Mouse (Mus musculus) kidney, embryonic 14.5 days (tissue): Measurements from ENCODE around the gene Wiz. TPM values are rescaled to one million over a fixed set of nuclear protein-coding genes. Genes with fewer than 3 reads are reported as not detected.
A peak's percentile ranks its signal among the peaks of the same experiment; 100 is the strongest.

Experiments
- ATAC-seq: fragments of 200-750 bp; cut with Nextera tagmentation; 2 replicates; pipeline ENCODE4 v1.8.0; 2017; ENCODE audit warnings: moderate number of reproducible peaks, mild to moderate bottlenecking, moderate TSS enrichment, moderate library complexity; ENCODE audit not compliant: low FRiP score, low TSS enrichment
- H3K27ac ChIP-seq: fragments of 300-500 bp; sonication (generic); 2 replicates; pipeline ENCODE4 v1.5.1; 2014; ENCODE audit warnings: low read depth, mild to moderate bottlenecking, low read length, moderate library complexity, mixed read lengths
- H3K27me3 ChIP-seq: fragments of 300-500 bp; sonication (generic); 2 replicates; pipeline ENCODE4 v1.6.1; 2014; ENCODE audit warnings: mild to moderate bottlenecking, low read length; ENCODE audit not compliant: control insufficient read depth, insufficient read depth
- H3K36me3 ChIP-seq: fragments of 300-500 bp; sonication (generic); 2 replicates; pipeline ENCODE4 v1.6.1; 2014; ENCODE audit warnings: low read length, mixed read lengths; ENCODE audit not compliant: control insufficient read depth, insufficient read depth
- H3K4me1 ChIP-seq: fragments of 300-500 bp; sonication (generic); 2 replicates; pipeline ENCODE4 v1.6.1; 2014; ENCODE audit warnings: low read length, mixed read lengths; ENCODE audit not compliant: control insufficient read depth, insufficient read depth
- H3K4me2 ChIP-seq: fragments of 300-500 bp; sonication (generic); replicated peaks from 2 replicates; pipeline ENCODE4 v1.6.1; 2014; ENCODE audit warnings: low read depth, mild to moderate bottlenecking, low read length
- H3K4me3 ChIP-seq: fragments of 300-500 bp; sonication (generic); 2 replicates; pipeline ENCODE4 v1.5.1; 2014; ENCODE audit warnings: mild to moderate bottlenecking, low read length
- H3K9ac ChIP-seq: fragments of 300-500 bp; sonication (generic); 2 replicates; pipeline ENCODE4 v1.6.1; 2014; ENCODE audit warnings: low read depth, mild to moderate bottlenecking, low read length, moderate library complexity
- H3K9me3 ChIP-seq: fragments of 300-500 bp; sonication (generic); 2 replicates; pipeline ENCODE4 v1.6.1; 2016; ENCODE audit warnings: low read length; ENCODE audit not compliant: control insufficient read depth
- WGBS: fragments of 180-500 bp; shearing (Covaris S2); extraction: QIAGEN DNeasy Blood & Tissue Kit; methylation state at CpG from one replicate; pipeline ENCODE4 v1.1.7; 2014; 5-methylcytosine and 5-hydroxymethylcytosine counted together
- polyA plus RNA-seq: library from polyadenylated mRNA; unstranded; fragments of >200 nt; fragmentation: Nextera tagmentation; extraction: Ambion mirVana; gene quantifications from 2 replicates; pipeline ENCODE4 v1.2.1, GENCODE M21; 2014

The Wiz gene
- polyA plus RNA-seq, 1 experiment from 2014 or later, result 37.2 TPM

DNA sequence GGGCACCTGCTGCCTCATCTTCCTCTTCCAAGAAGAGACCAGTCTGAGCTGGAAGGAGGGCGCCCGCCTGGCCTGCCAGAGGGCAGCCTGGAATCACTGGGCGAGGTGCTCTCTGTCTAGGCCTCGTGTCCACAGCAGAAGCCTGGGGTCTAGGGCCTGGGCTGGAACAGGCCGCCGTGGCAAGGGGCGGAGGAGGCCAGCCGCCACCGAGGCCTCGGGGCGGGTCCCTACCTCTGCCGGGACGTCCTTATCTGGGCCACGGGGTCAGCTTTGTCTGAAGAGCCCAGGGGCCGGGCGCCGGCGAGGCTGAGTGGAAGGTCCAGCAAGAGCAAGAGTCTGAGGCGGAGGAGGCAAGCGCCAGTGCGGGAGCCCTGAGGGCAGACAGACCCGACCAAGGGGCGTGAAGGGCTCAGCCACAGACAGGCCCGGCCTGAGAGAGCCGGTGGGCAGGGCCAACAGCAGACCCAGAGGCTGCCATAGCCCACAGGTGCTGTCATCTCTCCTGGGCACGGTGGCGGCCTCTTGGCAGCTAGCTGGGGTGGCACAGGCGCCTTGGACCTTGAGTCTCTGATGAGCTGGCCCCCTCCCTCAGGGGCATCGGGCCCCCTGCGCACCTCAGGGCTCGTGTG is 55.5 kb downstream of the Wiz start:
- Histone ChIP-seq H3K27me3 (no peaks in the 10 kb centered on the region), H3K9ac (no peak overlapping the region), H3K27ac (no peak overlapping the region), H3K36me3 (peaks cover 80% of the 10 kb centered on the region), H3K4me3 (no peak overlapping the region), H3K4me2 (no peak overlapping the region), H3K9me3 (no peaks in the 10 kb centered on the region), H3K4me1 (no peaks in the 10 kb centered on the region)
- WGBS, result 87% methylated on average over 30 of the region's 31 CpGs
- ATAC-seq, result peak; percentile 51; the same call in 1 of the 2 replicates

GRCm38 (mm10) chr17:32327501-32327900 is 61.7 kb downstream of the Wiz start:
- Histone ChIP-seq H3K9me3 (no peaks in the 10 kb centered on the region), H3K4me2 (no peak overlapping the region), H3K4me3 (no peak overlapping the region), H3K9ac (no peak overlapping the region), H3K4me1 (no peaks in the 10 kb centered on the region), H3K27me3 (no peaks in the 10 kb centered on the region), H3K36me3 (peaks cover 52% of the 10 kb centered on the region), H3K27ac (no peak overlapping the region)
- no peak for ATAC-seq

DNA sequence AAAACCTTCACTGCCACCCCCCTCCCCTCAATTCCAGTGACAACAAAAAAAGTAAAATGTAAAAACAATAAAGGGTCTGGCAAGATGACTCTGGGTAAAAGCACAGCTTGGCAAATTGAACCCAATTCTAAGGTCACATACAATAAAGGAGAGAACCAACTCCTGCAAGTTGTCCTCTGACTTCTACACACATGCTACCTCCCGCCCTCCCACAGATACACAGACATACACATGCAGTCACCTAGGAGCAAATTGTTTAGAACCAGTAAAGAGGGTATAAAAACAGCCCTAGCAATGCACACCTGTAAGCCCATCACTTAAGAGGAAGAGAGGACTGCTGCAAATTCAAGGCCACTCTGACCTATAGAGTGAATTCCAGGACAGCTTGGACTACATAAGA is 66.4 kb downstream of the Wiz start:
- ATAC-seq, result no peak
- 93% methylated on average over 1 of the region's 1 CpGs for WGBS
- H3K4me1 ChIP-seq, result peaks cover 16% of the 10 kb centered on the region
- H3K36me3 ChIP-seq, result peaks cover 31% of the 10 kb centered on the region; the same call in 1 of the 2 replicates
- H3K9ac ChIP-seq, result no peak overlapping the region
- no peak overlapping the region for H3K4me2 ChIP-seq
- no peak overlapping the region for H3K4me3 ChIP-seq
- no peak overlapping the region for H3K27ac ChIP-seq
- H3K27me3 ChIP-seq, result no peaks in the 10 kb centered on the region
- no peaks in the 10 kb centered on the region for H3K9me3 ChIP-seq

- peak overlapping the region; percentile 84 for H3K4me3 ChIP-seq
- peak overlapping the region; percentile 89 for H3K4me2 ChIP-seq
- H3K9me3 ChIP-seq, result no peaks in the 10 kb centered on the region
- peaks cover 36% of the 10 kb centered on the region for H3K36me3 ChIP-seq
- ATAC-seq, result no peak
- no peaks in the 10 kb centered on the region for H3K27me3 ChIP-seq
- H3K9ac ChIP-seq, result peak overlapping the region; percentile 82
- 9% methylated on average over 6 of the region's 6 CpGs for WGBS
- H3K4me1 ChIP-seq, result peaks cover 16% of the 10 kb centered on the region
- H3K27ac ChIP-seq, result peak overlapping the region; percentile 91; the same call in 1 of the 2 replicates
Measured at GRCm38 (mm10) chr17:32321836-32322235, 67.4 kb downstream of the Wiz start.

DNA sequence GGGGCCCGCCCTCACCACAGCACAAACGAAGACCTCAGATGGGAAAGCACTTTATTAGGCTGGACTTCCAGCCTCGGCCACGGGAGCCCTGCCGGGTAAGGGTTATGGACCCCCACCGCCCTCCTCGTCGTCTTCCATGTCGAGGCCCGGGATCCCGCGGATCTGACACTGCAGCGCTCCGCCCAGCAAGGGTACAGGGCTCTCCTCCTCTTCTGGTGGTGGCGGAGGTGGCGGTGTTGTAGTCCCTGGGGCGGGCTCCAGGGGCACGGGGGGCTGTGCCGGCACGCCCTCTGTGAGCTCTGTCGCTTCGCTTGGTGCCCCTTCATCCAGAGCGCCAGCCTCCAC is 67.9 kb downstream of the Wiz start:
- peak overlapping the region; percentile 82 for H3K9ac ChIP-seq
- peak overlapping the region; percentile 84 for H3K4me3 ChIP-seq
- no peaks in the 10 kb centered on the region for H3K27me3 ChIP-seq
- peaks cover 16% of the 10 kb centered on the region for H3K4me1 ChIP-seq
- WGBS, result 0% methylated on average over 23 of the region's 23 CpGs
- peak overlapping the region; percentile 91 for H3K27ac ChIP-seq
- no peaks in the 10 kb centered on the region for H3K9me3 ChIP-seq
- ATAC-seq, result no peak; the same call in 1 of the 2 replicates
- H3K36me3 ChIP-seq, result peaks cover 36% of the 10 kb centered on the region
- H3K4me2 ChIP-seq, result peak overlapping the region; percentile 89

DNA sequence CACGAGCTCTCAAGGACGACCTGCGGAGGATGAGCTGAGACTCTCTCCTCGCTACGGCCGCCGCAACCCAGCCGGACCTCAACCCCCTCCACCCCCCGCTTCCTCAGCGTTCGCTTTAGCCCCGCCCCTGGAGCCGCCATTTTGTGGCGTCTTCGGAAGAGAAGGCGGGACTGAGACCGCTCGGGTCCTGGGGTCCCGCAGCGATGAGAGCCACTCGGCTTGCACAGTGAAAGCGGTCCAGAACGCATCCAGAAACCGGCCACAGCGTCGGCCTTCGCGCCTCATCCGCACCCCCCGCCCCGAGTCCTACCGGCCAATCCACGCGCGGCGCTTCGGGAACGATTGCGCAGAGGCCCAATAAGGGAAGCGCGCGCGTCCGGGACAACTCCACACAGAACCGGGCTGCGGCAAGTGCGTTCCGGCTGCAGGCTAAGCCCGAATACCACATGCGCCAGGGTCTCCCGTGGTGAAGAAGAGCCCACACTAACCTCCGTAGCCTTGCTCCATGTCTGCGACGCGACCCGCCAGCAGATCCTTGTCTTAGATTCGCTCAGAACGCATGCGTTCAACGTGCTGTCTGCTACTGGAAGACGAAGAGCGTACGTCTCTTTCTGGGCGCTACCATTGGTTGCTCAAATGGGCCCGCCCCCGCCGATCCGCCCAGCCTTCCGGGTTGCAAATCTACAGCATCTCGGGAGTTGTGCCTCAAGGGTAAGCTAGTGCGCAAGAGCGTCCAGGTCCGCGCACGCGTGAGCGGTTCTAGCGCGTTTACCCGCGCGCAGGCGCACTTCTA is 68.4 kb downstream of the Wiz start, which contains the start of gene Akap8:
Gene Akap8, minus strand, starts transcription at position 642 of the 793 bp plus-strand sequence.
- peak within 1 kb of the TSS; percentile 97 for H3K27ac ChIP-seq
- peaks cover 16% of the 10 kb centered on the region for H3K4me1 ChIP-seq
- peak within 1 kb of the TSS; percentile 84 for H3K4me3 ChIP-seq
- H3K9me3 ChIP-seq, result no peaks in the 10 kb centered on the region
- H3K36me3 ChIP-seq, result peaks cover 37% of the 10 kb centered on the region
- peak within 1 kb of the TSS; percentile 87 for H3K9ac ChIP-seq
- H3K4me2 ChIP-seq, result peak within 1 kb of the TSS; percentile 89
- peak; percentile 98 for ATAC-seq
- under 1% methylated on average over 81 of the region's 83 CpGs for WGBS
- no peaks in the 10 kb centered on the region for H3K27me3 ChIP-seq

DNA sequence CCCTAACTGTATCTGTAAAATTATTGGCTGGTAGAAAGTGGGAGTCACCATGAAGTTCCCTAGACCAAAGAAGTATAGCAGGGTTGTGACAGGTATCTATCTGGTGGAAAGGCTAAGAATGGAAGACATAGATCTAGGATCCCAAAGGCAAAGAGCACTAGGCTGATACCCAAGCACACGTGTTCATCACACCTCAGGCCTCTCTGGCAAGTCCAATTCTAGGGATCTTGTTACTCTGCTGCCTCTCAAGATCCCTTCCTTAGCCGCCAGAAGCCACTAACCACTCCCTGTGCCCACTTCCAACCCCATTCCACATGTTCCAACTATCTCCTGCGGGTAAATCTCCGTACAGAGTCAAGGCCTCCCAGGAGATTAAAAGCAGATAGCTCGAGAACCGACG is 69.3 kb downstream of the Wiz start:
- H3K36me3 ChIP-seq, result peaks cover 44% of the 10 kb centered on the region
- WGBS, result 1% methylated on average over 7 of the region's 7 CpGs

DNA sequence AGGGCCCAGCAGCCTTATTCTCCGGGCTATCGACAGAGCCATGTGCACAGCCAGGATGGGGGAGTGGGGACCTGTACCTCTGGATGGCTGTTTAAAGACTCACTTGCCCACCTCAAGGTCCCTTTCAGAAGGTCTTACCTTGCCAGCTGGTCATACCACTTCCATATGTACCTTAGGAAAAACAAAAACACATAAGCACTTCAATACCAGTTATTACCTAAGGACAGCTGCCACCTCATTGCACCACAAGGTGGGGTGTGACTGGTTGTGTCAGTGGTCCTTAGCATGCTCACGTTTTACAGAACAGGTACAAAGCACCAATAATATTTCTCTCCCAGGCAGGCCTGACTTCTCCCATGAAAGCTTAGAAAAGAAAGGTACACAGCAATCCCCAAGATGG is 71.5 kb downstream of the Wiz start:
- 86% methylated on average over 3 of the region's 3 CpGs for WGBS

More for the DNA sequence above, 69.3 kb downstream of the Wiz start:
- no peak for ATAC-seq
- Histone ChIP-seq H3K9me3 (no peaks in the 10 kb centered on the region), H3K4me1 (peaks cover 16% of the 10 kb centered on the region), H3K4me2 (peak overlapping the region; percentile 58), H3K9ac (peak overlapping the region; percentile 87), H3K4me3 (peak overlapping the region; percentile 84), H3K27me3 (no peaks in the 10 kb centered on the region), H3K27ac (peak overlapping the region; percentile 97; the same call in 1 of the 2 replicates)

GRCm38 (mm10) chr17:32317032-32317431 is 72.2 kb downstream of the Wiz start:
- ATAC-seq, result no peak
- H3K27me3 ChIP-seq, result no peaks in the 10 kb centered on the region
- WGBS, result 94% methylated on average over 8 of the region's 8 CpGs
- no peaks in the 10 kb centered on the region for H3K9me3 ChIP-seq
- no peak overlapping the region for H3K9ac ChIP-seq
- H3K4me1 ChIP-seq, result peaks cover 12% of the 10 kb centered on the region
- H3K27ac ChIP-seq, result no peak overlapping the region
- H3K36me3 ChIP-seq, result peaks cover 66% of the 10 kb centered on the region
- no peak overlapping the region for H3K4me2 ChIP-seq
- H3K4me3 ChIP-seq, result no peak overlapping the region

More for the DNA sequence above, 71.5 kb downstream of the Wiz start:
- H3K4me2 ChIP-seq, result no peak overlapping the region
- H3K27me3 ChIP-seq, result no peaks in the 10 kb centered on the region
- ATAC-seq, result no peak
- H3K9me3 ChIP-seq, result no peaks in the 10 kb centered on the region
- H3K9ac ChIP-seq, result no peak overlapping the region
- no peak overlapping the region for H3K27ac ChIP-seq
- H3K4me3 ChIP-seq, result no peak overlapping the region
- peaks cover 61% of the 10 kb centered on the region for H3K36me3 ChIP-seq
- peaks cover 16% of the 10 kb centered on the region for H3K4me1 ChIP-seq
